Mouse (Mus musculus): ENCODE measurements around the gene Gm595.

Gm595 gene

DNA sequence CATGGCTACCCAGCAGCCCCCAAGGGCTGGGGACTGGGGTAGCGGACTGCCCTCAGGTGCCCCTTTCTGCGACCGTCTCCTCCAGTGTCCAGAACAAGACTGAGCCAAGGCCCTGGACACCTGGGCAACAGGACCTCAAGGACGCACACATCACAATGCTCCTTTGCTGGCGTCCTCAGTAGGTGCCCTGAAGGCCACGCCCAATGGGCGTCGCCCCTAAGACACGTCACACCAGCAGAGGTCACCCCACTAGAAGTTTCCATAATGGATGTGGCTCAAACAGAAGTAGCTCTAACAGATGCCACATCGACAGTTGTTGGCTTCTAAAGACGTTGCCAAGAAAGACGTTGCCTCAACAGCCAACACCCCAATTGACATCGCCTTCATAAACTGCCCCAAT lies at the start of gene Gm595:
Gm595 (minus strand) TSS at position 101 of the 400 bp plus-strand sequence.
- no peak for DNase-seq

GRCm38 (mm10) chrX:48908421-48908820 lies 30.9 kb upstream of the Gm595 start:
- peak; percentile 17 to 54 for DNase-seq

GRCm38 (mm10) chrX:48903744-48904143 lies 26.2 kb upstream of the Gm595 start:
- DNase-seq, result peak in 1 of 2 experiments; percentile 6

DNA sequence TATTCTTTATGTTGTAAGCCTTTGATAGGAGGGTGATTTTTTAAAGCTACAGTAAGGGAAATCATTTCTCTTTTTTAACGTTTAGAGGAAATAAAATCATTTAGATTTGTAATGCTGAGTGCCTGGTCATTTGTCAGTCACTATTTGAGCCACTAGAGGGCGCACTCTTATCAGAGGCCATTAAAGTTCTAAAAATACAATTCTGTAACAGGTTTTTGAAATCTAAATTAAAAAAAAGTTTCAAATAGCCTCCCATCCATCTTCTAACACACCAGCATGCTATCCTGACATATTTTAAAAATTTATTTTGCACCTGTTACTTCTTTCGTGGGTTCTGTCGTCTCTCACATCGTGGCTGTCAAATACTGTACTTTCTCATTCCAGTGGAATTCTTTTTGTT lies 22.0 kb upstream of the Gm595 start:
- DNase-seq, result peak; percentile 50 to 51

- no peak for DNase-seq
Measured at GRCm38 (mm10) chrX:48896803-48897202, 19.3 kb upstream of the Gm595 start.

DNA sequence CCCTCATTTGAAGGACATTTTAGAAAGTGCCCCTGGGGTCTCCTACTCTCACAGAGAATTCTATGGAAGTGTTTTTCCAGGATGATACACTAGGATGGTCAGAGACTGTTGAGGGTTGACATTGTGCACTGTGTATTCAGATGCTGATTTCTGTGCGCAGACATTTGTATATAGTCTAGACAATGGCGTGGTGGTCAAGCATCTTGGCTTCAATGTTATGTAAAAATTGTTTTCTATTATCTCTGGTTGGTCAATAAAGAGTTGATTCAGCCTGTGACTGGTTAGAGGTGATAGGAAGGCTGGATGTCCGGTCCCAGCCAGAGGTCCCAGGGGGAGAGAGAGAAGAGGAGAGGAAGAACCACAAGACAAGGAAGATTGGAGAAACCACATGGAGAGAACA lies 16.4 kb upstream of the Gm595 start:
- no peak for DNase-seq

DNA sequence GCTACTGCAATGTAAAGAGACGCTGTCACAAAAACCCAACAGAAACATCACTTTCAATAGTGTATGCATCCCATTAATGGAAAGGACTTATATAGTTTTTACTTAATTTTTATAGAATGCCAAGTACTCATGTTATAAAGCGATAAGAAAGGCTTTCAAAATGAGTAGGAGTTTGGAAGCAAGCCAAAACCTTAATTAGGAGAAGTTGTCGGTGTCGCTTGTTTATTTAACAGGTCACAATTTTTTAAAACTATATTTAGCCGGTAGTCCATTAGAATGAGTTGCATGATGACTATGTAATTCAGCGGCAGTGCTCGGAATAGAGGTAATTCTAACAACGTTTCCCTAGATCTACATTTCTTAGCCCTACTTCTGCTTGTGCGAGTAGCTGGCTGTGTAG lies 12.7 kb upstream of the Gm595 start:
- DNase-seq, result no peak

- DNase-seq, result no peak
Measured at GRCm38 (mm10) chrX:48884615-48885014, 7.1 kb upstream of the Gm595 start.
